8 mouse cellular contexts compared by ENCODE assay signal in genomic region chr12:101083076-101083838, GRCm38 (mm10). TPM values are rescaled to one million over a fixed set of nuclear protein-coding genes. Genes with fewer than 3 reads are reported as not detected.
A peak's percentile ranks its signal among the peaks of the same experiment; 100 is the strongest.
DNase-seq lines count a peak whose midpoint lies in the region; ATAC-seq lines count a peak whose summit lies in the region.

Ppp4r3a (minus strand) TSS chr12:101083702.

- WGBS in lung, embryonic 16.5 days, result under 1% methylated on average over 78 of the region's 90 CpGs

- H3K9me3 ChIP-seq in lung, embryonic 16.5 days (ENCODE audit: control insufficient read depth, low read length), result no peaks in the 10 kb centered on the region

- peaks cover 16% of the 10 kb centered on the region for H3K4me1 ChIP-seq in lung, embryonic 16.5 days (replicated peaks; ENCODE audit: control insufficient read depth, insufficient read depth, low read length)

- no peaks in the 10 kb centered on the region for H3K27me3 ChIP-seq in lung, embryonic 16.5 days (ENCODE audit: control insufficient read depth, insufficient read depth, low read depth, low read length)

- H3K9ac ChIP-seq in lung, embryonic 16.5 days (ENCODE audit: low read length), result peak within 1 kb of the TSS; percentile 99

- H3K4me2 ChIP-seq in lung, embryonic 16.5 days (ENCODE audit: low read depth, low read length), result peak within 1 kb of the TSS; percentile 93

- DNase-seq in MEL-GATA-1-ER (ENCODE audit: extremely low read depth, low read depth), result peak; percentile 78
- peak; percentile 95 for DNase-seq in cerebellum, adult 8-10 months
- peak; percentile 96 for DNase-seq in forelimb bud, embryonic 11.5 days (ENCODE audit: low read depth, low spot score)
- peak; percentile 69 for DNase-seq in layer of hippocampus, adult 9-10 months (ENCODE audit: low spot score)
- DNase-seq in ovary, postnatal 10 days (ENCODE audit: low spot score), result peak; percentile 96
- DNase-seq in thymus, postnatal 10 days (ENCODE audit: low spot score in 2 of 2), result peak; percentile 85

- peak; percentile 92 for ATAC-seq in hematopoietic stem cell, adult 5-6 weeks (replicated peaks in 1 of 2; ENCODE audit: insufficient read depth in 1 of 2, low FRiP score in 2 of 2, low TSS enrichment in 1 of 2, low read depth in 1 of 2, poor library complexity in 2 of 2, severe bottlenecking in 2 of 2)
- ATAC-seq in lung, embryonic 16.5 days (ENCODE audit: low read depth), result peak; percentile 98

- peak within 1 kb of the TSS; percentile 88 for H3K4me3 ChIP-seq in lung, embryonic 16.5 days (ENCODE audit: low read length)

- 0 out of 2 replicates have a peak, but pooled peaks cover 2% of the 10 kb centered on the region for H3K36me3 ChIP-seq in lung, embryonic 16.5 days (ENCODE audit: control insufficient read depth, insufficient read depth, low read length)

- H3K27ac ChIP-seq in lung, embryonic 16.5 days (ENCODE audit: low read length), result peak within 1 kb of the TSS; percentile 98

RNA-seq across cellular contexts. Expression of gene Ppp4r3a, which starts in this region (rescaled TPM):
- total RNA-seq in hematopoietic stem cell, adult 5-6 weeks (2017), result 162 and 168 TPM in 2 replicates
- 28.8 and 30.4 TPM in 2 replicates for polyA plus RNA-seq in lung, embryonic 16.5 days (2015; fragmentation: Nextera tagmentation; extraction: Ambion mirVana)

Comparison
In these comparisons a context has a peak if more than half of its experiments do, and no peak if none do; other contexts are left out.
1. Peak in every context shown above with its lines: DNase-seq, ATAC-seq, H3K4me3 ChIP-seq and H3K27ac ChIP-seq.